Mouse (Mus musculus) mouse embryonic stem cell (cell line): ENCODE data around the gene Gad1.

ENCODE experiments used
- in situ Hi-C, 2 experiments: fragments of 300-500 bp; cut with MboI; formaldehyde crosslinking; loops; 1 replicate in 1 of 2; 3 replicates in 1 of 2; pipeline ENCODE4 v1.14.3; 2019 to 2020; ENCODE audit warnings: low sequenced_read_pairs in 2 of 2, low pct_unique_long_range_greater_than_20kb in 1 of 2, mixed read lengths in 1 of 2; ENCODE audit not compliant: unreplicated experiment in 1 of 2

The Gad1 gene

GRCm38 (mm10) chr2:70562981-70563671 is 10.3 kb downstream of the Gad1 start:
- in situ Hi-C loops = loop anchor here in 1 of 2 experiments (5.0 to 10.0 kb wide), 2 partner anchors 336 to 428 kb away; no protein-coding TSS in a partner anchor

- in situ Hi-C loops = loop anchor here in 1 of 2 experiments (5.0 to 10.0 kb wide), 2 partner anchors 337 to 429 kb away; no protein-coding TSS in a partner anchor
These were observed 11.1 kb downstream of the Gad1 start for GRCm38 (mm10) chr2:70563721-70564645.

GRCm38 (mm10) chr2:70564646-70565315 is 11.9 kb downstream of the Gad1 start:
- in situ Hi-C loops = loop anchor here in 1 of 2 experiments (5.0 to 10.0 kb wide), 2 partner anchors 337 to 430 kb away; no protein-coding TSS in a partner anchor

GRCm38 (mm10) chr2:70565651-70566602 is 13.1 kb downstream of the Gad1 start:
- in situ Hi-C loops = loop anchor here in 1 of 2 experiments (10.0 kb wide), 1 partner anchor 431 kb away; no protein-coding TSS in a partner anchor

- in situ Hi-C loops = loop anchor here in 1 of 2 experiments (10.0 kb wide), 1 partner anchor 432 kb away; no protein-coding TSS in a partner anchor
These were observed 13.7 kb downstream of the Gad1 start for GRCm38 (mm10) chr2:70566603-70566981.

- in situ Hi-C loops = loop anchor here in 1 of 2 experiments (10.0 kb wide), 1 partner anchor 432 kb away; no protein-coding TSS in a partner anchor
These were observed 14.3 kb downstream of the Gad1 start for GRCm38 (mm10) chr2:70567071-70567681.

- in situ Hi-C loops = loop anchor here in 1 of 2 experiments (10.0 kb wide), 1 partner anchor 433 kb away; no protein-coding TSS in a partner anchor
These were observed 14.8 kb downstream of the Gad1 start for GRCm38 (mm10) chr2:70567682-70568077.

GRCm38 (mm10) chr2:70568198-70568941 is 15.5 kb downstream of the Gad1 start:
- in situ Hi-C loops = loop anchor here in 1 of 2 experiments (10.0 kb wide), 1 partner anchor 434 kb away; no protein-coding TSS in a partner anchor

GRCm38 (mm10) chr2:70571698-70572097 is 18.8 kb downstream of the Gad1 start:
- in situ Hi-C loops = no loop called here

GRCm38 (mm10) chr2:70572251-70572650 is 19.4 kb downstream of the Gad1 start:
- in situ Hi-C loops = no loop called here

- in situ Hi-C loops = no loop called here
These were observed 20.8 kb downstream of the Gad1 start for GRCm38 (mm10) chr2:70573544-70574210.

- in situ Hi-C loops = no loop called here
These were observed 35.3 kb downstream of the Gad1 start for GRCm38 (mm10) chr2:70588200-70588599.

GRCm38 (mm10) chr2:70592432-70592831 is 39.6 kb downstream of the Gad1 start:
- in situ Hi-C loops = no loop called here

- in situ Hi-C loops = no loop called here
These were observed 40.8 kb downstream of the Gad1 start for GRCm38 (mm10) chr2:70593670-70594069.

GRCm38 (mm10) chr2:70595896-70596295 is 43.0 kb downstream of the Gad1 start:
- in situ Hi-C loops = no loop called here

- in situ Hi-C loops = no loop called here
These were observed 56.9 kb downstream of the Gad1 start for GRCm38 (mm10) chr2:70609769-70610168.
